Mouse (Mus musculus) hindbrain, embryonic 13.5 days (tissue): Measurements from ENCODE around the gene Taf6. TPM values are rescaled to one million over a fixed set of nuclear protein-coding genes. Genes with fewer than 3 reads are reported as not detected.

Experiments used
- microRNA counts: library from miRNA; unstranded; fragments of <30 nt; microRNA quantifications from one replicate; lab custom pipeline; 2016
- microRNA-seq: library from miRNA; unstranded; fragments of <30 nt; microRNA quantifications from one replicate; pipeline ENCODE4, GENCODE M21; 2016
- polyA plus RNA-seq: library from polyadenylated mRNA; unstranded; fragments of >200 nt; fragmentation: Nextera tagmentation; extraction: Ambion mirVana; gene quantifications from 2 replicates; pipeline ENCODE4 v1.2.1, GENCODE M21; 2015

The Taf6 gene
- polyA plus RNA-seq, 1 experiment from 2014 or later = 85.4 TPM

MicroRNAs encoded within 50 kb of the gene (microRNA counts, 519-probe panel; counts per million panel counts)
- microRNA mmu-miR-106b (lab: Ali Mortazavi, UCI) (4,931 counts per million, percentile 85 among the panel's probes with 10 or more counts), microRNA mmu-miR-25 (lab: Ali Mortazavi, UCI) (5,778 counts per million, percentile 95 among the panel's probes with 10 or more counts), microRNA mmu-miR-93 (lab: Ali Mortazavi, UCI) (4,863 counts per million, percentile 81 among the panel's probes with 10 or more counts)

Small RNA genes within 50 kb of the gene (microRNA-seq; reads per million reads assigned to microRNA genes)
- gene Mir106b (9,259 reads per million, percentile 96 among the genes with 10 or more reads in this experiment), gene Mir25 (442 reads per million, percentile 67 among the genes with 10 or more reads in this experiment), gene Mir93 (19,150 reads per million, percentile 97 among the genes with 10 or more reads in this experiment)

Other genes with a start within 250 kb of the Taf6 start
- gene Gjc3, start 224.4 kb downstream of the Taf6 start, polyA plus RNA-seq = 0.77 and 0.83 TPM in 2 replicates
- not detected in 2 replicates for gene Azgp1, start 205.9 kb downstream of the Taf6 start, polyA plus RNA-seq
- gene Smok3a, start 166.2 kb downstream of the Taf6 start, polyA plus RNA-seq = not detected in 2 replicates
- gene Smok3b, start 166.0 kb downstream of the Taf6 start, polyA plus RNA-seq = not detected in 2 replicates
- gene Smok3c, start 134.3 kb downstream of the Taf6 start, polyA plus RNA-seq = not detected in 2 replicates
- gene Zkscan1, start 102.4 kb downstream of the Taf6 start, polyA plus RNA-seq = 27.1 and 27.2 TPM in 2 replicates
- 102 and 113 TPM in 2 replicates for gene Zscan21, start 70.5 kb downstream of the Taf6 start, polyA plus RNA-seq
- 38.9 and 40.5 TPM in 2 replicates for gene Zfp113, start 31.7 kb downstream of the Taf6 start, polyA plus RNA-seq
- gene Cops6, start 26.4 kb downstream of the Taf6 start, polyA plus RNA-seq = 308 and 322 TPM in 2 replicates
- 24.3 and 26.5 TPM in 2 replicates for gene Ap4m1, start 15.4 kb downstream of the Taf6 start, polyA plus RNA-seq
- 109 and 111 TPM in 2 replicates for gene Mcm7, start 15.0 kb downstream of the Taf6 start, polyA plus RNA-seq
- gene Cnpy4, start within 50 bp of the Taf6 start, polyA plus RNA-seq = 33.0 and 37.4 TPM in 2 replicates
- 13.5 and 14.6 TPM in 2 replicates for gene Mblac1, start 6.9 kb upstream of the Taf6 start, polyA plus RNA-seq
- not detected in 2 replicates for gene Nxpe5, start 38.4 kb upstream of the Taf6 start, polyA plus RNA-seq
- 91.7 and 95.8 TPM in 2 replicates for gene Lamtor4, start 68.0 kb upstream of the Taf6 start, polyA plus RNA-seq
- gene BC037034, start 76.6 kb upstream of the Taf6 start, polyA plus RNA-seq = 14.2 and 15.5 TPM in 2 replicates
- gene Gal3st4, start 85.4 kb upstream of the Taf6 start, polyA plus RNA-seq = 3.3 and 4.2 TPM in 2 replicates
- 0.09 and 0.10 TPM in 2 replicates for gene Gm43720, start 92.5 kb upstream of the Taf6 start, polyA plus RNA-seq
- gene Gpc2, start 92.6 kb upstream of the Taf6 start, polyA plus RNA-seq = 212 and 224 TPM in 2 replicates
- 5.8 and 6.0 TPM in 2 replicates for gene Stag3, start 92.8 kb upstream of the Taf6 start, polyA plus RNA-seq
- gene Pvrig, start 154.5 kb upstream of the Taf6 start, polyA plus RNA-seq = not detected in 2 replicates